Mouse (Mus musculus) spleen, adult 18-20 months (tissue): ENCODE data around the gene Mrnip.

ENCODE experiments used
- DNase-seq, 2 experiments: peaks; one replicate each; pipeline ENCODE4 v3.0.0; 2022; ENCODE audit warnings: mixed read lengths in 2 of 2

Mrnip gene

DNA sequence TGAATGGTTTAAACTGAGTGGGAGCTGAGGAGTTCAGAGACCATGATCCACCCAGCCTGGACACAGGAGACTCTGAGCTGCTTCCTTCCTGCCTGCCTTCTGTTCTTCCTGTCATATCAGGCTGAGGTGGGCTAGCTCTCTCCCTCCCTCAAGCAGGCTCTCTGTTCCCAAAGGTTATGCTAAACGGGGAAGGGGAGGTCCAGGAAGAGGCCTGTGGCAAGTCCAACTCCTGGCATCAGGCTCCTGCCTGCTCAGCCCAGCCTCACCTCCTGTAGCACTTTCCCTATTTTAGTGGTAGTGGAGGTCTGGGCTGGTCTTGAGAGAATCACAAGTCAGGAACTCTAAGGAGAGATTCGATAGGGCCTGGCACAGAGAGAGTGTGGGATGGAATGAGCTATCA lies 52.2 kb downstream of the Mrnip start:
- DNase-seq, result no peak

DNA sequence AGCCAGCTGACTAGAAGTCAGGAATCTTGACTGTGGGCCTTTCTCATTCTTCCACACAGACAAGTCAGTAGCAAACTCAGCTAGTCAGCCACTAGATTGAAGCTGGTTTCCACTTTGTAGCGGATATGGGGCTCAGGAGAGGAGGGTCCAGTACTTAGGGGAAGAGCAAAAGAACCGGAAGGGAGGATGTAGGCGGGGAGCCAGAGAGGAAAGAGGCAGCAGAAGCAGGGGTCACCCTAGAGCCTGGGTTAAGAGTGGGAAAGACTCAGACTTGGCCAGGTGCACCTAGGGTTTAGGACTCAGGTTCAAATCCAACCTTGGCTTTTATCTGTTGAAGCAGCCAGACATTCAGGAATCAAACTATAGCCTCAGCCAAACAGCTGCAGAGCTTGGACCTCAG lies 53.0 kb downstream of the Mrnip start:
- no peak for DNase-seq

DNA sequence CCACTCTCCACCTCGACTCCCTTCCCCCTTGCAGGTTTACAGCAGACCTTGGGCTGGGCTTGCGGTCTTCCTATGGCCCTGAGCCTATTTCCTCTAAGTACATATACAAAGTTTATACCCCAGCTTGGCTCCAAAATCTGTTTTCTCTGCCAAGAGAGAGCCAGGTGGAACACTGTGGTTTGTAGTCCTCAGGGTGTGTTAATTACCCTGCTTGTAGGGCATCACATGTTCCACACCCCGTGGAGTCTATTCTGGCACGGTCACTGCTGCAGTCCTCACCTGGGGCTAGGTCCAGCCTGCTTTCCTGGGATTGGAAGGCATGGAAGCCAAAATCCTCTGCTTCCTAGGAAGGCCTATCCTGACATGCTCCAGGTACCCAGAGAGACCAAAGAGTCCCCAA lies 53.5 kb downstream of the Mrnip start:
- DNase-seq, result no peak

DNA sequence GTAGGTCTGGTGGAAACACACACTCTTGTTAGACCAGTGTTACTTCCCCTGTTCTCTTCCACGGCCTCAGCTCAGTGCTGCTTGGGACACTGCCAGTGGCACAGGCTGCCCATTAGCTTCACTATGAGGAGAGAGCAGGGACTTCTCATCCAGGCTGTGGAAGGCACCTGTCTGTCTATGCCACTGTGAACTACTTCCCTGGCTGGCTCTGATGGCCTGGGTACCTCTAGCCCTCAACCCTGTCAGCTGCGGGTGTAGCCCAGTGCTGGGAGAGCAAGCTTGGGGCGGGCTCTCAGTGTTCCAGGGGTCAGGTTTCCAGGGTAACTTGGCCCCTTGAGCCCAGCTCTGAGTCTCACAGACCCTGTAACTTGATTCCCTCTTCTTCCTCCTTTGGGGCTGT lies 54.5 kb downstream of the Mrnip start:
- no peak for DNase-seq

DNA sequence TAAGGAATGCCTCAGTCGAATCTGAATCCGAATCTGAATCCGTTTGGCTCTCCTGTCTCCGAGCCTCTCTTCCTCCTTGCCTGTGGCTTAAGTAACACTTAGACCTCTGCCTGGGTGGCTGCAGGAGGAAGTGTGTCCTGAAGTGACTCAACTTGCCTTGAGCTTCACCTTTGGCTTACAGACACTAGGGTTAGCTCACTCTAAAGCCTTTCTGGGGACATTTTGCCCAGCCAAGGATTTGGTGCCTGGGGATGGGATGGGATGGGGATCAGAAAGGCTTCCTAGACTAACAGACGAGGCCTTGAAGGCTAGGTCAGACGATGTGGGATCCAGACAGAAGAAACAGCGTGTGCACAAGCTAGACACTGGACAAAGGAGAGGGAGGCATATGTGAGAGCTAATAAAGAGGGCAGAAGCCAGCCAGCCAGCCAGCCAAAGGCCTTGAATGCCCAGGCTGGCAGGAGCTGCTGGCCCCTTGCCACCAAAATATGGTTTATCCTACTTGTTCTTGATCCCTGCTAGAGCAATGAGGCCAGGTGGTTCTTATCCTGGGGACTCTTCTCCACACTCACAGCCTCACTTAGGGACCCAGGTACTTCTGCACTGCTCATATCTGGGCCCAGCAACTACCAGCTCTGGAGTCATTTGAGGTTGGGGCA lies 55.1 kb downstream of the Mrnip start:
- no peak for DNase-seq

DNA sequence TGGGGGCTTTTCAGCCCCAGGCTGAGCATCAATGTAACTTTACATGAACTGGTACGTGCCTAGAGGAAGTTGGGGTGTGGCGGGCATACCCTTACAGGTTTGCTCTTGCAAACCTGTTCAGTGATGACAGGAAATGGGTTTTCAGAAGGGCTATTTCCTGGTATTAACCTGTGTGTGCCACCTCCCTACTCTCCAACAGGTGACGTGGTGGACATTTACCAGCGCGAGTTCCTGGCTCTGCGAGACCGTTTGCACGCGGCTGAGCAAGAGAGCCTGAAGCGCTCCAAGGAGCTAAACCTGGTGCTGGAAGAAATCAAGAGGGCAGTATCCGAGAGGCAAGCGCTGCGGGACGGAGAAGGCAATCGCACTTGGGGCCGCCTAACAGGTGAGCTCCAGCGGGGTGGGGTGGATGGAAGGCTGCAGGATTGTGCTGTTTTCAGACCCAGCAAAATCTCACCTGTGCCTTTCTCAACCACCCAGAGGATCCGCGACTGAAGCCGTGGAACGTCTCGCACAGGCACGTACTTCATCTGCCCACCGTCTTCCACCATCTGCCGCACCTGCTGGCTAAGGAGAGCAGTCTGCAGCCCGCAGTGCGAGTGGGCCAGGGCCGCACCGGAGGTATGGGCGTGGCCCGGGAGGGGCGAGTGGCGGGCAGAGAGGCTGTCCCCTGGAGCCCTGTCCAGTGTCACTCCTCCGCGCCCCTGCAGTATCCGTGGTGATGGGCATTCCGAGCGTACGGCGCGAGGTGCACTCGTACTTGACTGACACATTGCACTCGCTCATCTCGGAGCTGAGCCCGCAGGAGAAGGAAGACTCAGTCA lies 56.4 kb downstream of the Mrnip start:
- DNase-seq, result no peak

DNA sequence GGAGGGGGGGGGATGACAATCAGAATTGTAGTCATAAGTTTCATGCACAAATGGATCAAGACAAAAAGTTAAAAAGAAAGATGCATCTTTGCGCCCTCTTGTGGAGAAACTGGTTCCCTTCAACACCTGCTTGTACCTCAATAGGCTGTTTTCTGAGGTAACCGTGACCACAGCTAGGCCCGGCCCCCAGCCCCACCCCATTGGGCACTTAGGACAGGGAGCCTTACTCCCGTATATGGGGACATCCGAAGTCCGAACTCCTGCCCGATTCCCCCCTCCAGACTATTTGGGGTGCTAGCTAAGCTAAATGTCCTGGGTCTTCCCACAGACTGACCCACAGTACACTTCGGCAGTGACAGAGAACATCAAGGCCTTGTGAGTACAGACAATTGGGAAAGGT lies 57.2 kb downstream of the Mrnip start:
- peak in 1 of 2 experiments; percentile 58 for DNase-seq

DNA sequence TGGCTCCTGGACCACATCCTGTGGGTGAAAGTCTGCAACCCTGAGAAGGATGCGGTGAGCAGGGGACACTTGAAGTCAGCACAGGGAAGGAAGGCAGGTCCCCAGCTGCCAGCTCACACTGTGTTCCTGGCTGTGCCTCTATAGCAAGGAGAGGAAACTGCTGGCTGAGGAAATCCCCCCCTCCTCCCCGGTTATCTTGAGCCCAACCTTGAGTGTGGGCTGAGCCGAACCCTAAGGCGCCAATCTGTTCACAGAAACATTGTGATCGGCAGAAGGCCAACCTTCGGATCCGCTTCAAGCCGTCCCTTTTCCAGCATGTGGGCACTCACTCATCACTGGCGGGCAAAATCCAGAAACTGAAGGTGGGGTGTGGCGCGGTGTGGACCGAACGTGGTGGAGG lies 58.8 kb downstream of the Mrnip start:
- DNase-seq, result no peak

DNA sequence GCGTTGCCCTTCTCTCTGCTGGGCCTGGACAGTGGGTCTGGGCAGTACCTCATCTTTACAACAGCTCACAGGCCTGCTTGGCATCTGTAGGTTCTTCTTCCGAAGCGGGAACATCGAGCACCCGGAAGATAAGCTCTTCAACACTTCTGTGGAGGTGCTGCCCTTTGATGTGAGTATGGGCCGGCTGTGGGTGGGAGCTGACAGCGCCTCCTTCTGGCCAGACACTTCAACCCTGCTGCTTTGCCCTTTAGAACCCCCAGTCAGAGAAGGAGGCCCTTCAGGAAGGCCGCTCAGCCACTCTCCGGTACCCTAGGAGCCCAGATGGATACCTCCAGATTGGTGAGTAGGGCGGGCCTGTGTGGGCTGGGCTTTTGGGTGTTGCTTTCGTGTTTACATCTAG lies 59.7 kb downstream of the Mrnip start:
- DNase-seq, result no peak

DNA sequence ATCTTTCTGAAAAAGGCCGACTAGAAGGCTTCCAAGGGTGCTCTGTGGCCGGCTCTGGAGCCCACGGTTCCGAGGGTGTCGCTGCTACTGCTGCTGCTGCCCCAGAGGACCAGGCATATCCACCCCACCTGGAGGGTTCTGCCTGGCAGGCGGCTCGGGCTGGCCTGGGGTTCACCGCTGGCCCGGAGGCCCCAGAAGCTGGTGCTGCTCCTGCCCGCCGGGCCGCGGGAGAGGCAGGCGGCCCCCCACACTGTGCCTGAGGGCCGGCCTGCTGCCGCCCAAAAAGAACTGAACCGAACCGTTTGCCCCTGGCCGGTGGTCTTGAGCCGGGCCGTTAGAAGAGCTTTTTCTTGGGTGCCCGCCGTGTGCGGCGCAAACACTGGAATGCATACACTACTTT lies 60.4 kb downstream of the Mrnip start:
- DNase-seq, result no peak

DNA sequence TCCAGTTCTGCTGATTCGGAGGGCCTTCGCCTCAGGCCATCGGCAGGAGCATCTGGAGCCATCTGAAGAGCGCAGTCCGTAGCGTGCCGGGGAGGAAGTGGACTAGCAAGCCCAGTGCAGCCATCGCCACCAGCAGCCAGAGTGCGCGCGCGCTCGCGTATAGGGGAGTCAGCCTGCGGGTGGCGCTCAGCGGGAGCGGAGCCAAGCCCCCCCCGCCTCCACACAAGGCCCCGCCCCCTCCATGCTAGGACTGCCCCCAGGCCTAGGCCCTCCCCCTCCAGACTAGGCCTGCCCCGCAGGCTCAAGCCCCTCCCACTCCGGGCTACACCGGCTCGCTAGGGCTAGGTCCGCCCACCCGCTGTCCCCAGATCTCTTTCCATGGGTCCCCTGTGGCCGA lies 62.3 kb downstream of the Mrnip start:
- peak; percentile 87 to 91 for DNase-seq

DNA sequence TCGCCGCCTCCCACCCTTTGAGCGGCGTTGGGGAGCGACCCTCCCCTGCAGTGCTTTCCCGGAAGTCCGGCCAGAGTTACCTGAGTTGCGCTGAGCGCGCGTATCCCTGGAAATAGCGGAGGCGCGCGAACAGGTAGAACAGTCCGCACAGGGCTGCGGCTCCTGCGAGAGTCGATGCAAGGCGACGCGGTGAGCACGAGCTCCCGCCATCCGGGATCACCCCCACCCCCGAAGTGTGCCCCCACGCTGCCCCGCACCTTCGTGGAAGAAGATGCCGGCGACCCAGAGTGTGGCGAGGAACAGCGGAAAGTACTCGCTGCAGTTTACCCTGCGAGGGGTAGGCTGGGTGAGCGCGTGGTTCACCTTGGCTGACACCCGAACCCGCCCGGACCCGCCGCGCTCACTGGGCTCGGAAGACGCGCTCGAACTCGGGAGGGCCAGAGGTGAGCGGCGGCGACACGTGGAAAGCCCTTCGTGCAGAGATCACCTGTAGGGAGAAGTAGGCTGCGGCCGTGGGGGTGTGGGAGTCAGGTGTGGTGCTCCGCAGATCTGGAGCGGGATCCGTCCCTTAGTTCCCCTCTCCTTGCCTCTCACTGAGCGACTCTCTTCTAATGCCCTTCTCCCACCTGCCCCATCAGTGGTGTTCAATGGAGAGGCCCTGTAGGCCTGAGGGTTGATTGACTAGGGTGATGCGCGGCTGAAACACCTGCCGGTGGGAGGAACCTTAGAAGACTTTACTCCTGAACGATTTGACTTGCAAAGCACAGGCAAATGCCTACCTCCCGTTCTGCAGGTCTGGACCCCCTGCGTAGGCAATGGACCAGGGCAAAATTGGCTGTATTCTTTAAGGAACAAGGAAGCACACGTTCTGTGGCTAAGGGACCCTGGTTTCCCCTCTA lies 62.9 kb downstream of the Mrnip start:
- no peak for DNase-seq

DNA sequence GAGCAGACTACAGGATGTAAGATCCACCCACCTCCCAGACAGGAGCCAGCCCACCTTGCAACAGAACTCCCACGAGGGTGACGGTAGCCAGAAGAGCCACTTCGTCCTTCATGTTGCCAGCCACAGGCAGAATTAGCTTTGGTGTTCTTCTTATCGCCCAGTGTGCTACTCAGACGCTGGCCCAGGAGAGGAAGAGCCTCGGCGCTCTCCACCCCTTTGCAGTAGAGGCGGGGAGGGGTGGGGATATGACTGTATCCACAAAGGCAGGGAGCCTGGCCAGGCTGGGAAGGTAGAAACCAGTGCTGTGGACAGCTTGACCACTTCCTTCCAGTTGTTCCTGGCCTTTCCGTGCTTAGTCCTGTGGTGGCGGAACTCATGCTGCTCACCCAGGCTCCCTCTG lies 64.1 kb downstream of the Mrnip start, which contains the start of gene Ltc4s:
Ltc4s (minus strand) TSS at position 293 of the 400 bp plus-strand sequence.
- no peak for DNase-seq

DNA sequence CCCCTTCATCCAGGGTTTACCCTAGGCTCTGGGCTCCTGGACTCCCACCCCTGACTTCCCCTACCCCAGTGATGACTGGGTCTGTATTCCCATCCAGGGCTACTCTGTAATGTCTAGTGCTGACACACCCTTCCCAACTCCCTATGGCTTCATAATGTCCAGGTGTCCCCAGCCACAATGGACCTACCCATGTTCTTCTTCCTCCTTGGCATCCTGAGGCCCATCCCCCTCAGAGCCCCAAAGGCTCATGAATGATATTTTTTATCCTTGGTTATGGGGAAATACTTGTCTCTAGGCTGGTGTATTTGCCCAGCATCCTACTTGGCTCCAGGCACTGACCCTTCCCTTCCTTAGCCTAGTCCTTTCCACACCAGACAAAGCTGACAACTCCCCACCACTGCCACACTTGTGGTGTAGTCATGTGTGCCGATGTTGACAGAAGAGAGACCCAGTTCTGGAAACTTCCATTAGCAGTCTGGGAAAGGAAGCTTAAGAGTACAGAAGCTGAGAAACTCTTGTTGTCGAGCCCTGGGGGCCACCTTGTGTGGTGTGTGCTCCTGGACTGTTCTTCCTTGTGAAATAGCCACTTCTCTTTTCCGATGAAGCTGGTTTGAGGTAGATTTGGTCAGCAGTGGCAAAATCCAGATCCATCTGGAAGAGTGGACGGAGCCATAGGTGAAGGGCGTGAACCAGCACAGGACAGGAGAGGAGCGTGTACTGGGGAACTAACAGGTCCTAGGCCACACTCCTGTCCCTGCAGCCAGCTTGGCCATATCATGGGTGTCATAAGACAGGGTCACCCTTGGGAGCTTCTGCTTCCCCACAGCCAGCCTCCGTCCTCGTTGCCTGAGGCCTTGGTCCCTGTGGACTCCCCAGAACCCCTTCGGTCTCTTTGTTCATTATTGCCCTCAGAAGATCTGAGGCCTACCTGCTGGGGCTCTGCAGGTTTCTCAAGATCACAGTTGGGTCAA lies 64.9 kb downstream of the Mrnip start:
- DNase-seq, result no peak

DNA sequence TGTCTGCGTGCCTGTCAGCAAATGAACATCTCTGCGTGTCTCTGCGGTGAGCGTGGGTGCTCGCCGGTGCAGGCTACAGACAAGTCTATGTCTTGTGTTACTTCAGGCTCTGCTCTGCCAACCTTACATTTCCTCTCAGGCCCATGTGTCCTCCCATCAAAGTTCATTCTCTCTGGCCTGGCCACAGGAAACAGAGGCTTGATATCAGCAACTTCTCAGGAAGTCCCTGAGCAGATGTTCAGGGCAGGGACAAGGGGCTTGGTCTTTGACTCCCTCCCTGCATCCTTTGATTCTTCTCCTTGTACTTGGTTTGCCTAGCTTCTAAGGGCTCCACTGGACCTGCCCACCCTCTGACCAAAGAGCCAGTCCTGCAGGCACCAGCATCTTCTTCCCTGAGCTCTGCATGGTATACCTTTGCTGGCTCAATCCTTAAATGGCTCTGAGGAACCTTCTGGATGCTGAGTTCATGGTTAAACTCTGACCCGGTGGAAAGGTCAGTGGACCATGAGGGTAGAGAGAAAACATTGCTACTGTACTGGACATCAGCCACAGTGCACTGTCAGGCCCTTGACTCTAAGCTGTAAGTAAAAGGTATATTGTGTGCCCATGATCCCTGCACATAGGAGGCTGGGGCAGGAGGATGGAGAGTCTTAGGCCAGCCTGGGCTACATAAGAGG lies 66.1 kb downstream of the Mrnip start:
- DNase-seq, result no peak

DNA sequence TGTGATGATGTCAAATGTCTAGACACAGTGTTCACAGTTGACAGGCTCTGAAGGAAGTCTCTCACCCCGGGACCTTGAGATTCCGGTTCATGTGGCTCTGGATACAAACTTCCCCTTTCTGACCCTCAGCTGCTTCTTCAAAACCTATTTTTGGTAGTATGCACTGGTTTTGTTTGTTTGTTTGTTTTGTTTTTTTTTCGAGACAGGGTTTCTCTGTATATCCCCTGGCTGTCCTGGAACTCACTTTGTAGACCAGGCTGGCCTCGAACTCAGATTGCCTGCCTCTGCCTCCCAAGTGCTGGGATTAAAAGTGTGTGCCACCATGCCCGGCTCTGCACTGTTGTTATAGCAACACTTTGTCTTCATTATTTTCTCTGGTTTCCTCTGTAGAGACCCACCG lies 69.7 kb downstream of the Mrnip start:
- no peak for DNase-seq

DNA sequence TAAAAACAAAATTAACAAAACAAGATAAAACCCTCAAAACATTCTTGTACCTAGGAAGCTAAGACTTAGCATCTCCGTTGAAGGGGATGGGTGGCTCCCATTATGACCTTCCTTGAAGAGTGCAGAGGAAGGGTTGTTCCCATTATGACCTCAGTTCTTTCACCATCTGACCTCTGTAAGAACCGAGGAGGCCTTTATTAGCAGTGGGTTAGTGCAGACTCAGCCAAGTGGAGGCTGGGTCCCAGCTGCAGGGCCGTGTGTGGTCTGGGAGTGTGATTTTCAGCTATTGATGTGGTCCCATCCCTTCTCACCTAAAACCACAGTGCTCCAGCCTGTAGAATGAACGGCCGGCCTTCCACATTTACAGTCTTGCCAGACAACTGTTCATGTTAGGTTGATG lies 71.0 kb downstream of the Mrnip start:
- DNase-seq, result no peak

DNA sequence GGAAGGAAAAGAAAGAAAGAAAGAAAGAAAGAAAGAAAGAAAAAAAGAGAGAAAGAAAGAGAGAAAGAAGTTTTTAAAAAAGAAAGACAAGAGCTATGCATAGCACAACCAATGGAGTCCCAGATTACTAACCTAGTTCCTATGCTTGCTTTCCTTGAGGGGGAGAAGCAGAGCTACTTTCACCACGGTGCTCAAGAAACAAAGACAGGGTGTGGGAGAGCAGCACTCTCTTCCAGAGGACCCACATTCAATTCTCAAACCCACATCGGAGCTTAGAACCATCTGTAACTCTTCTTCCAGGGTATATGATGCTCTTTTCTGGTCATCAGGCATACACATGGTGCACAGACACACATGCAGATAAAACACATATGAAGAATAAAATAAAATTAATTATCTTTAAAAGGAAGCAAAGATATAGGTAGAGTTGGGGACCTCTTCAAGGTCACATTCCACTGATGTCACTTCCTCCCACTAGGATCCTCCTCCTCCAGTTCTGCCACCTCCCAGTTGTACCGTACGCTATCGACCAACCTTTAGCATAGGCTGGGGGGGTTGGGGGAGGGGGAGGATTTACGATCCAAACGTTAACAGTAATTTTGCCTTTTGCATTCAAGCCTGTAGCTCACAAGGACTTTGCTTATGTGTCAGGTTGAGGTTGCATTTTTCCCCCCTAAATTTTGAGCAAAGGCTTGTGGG lies 74.4 kb downstream of the Mrnip start:
- DNase-seq, result no peak
